Mouse (Mus musculus) MEL (cell line): ENCODE measurements around the gene Yeats2.

Source experiments
- BHLHE40 ChIP-seq: IDR thresholded peaks from 2 replicates; pipeline ENCODE4 v1.6.1; 2012; ENCODE audit warnings: low read depth, mild to moderate bottlenecking, inconsistent platforms, low read length, improper control_type of control experiment, borderline replicate concordance
- CTCF ChIP-seq, 3 experiments: IDR thresholded peaks in 2 of 3; conservative IDR thresholded peaks in 1 of 3; 2 replicates each; pipeline ENCODE4 v1.5.1; 2011 to 2012; ENCODE audit warnings: low read length in 3 of 3, low read depth in 2 of 3, mild to moderate bottlenecking in 2 of 3, improper control_type of control experiment in 1 of 3, inconsistent platforms in 1 of 3, mixed read lengths in 1 of 3, moderate library complexity in 1 of 3; ENCODE audit not compliant: control insufficient read depth in 1 of 3, insufficient read depth in 1 of 3, poor library complexity in 1 of 3, severe bottlenecking in 1 of 3
- GATA1 ChIP-seq: IDR thresholded peaks from 2 replicates; pipeline ENCODE4 v1.6.1; 2011; ENCODE audit warnings: low read depth, low read length, improper control_type of control experiment
- JUND ChIP-seq: IDR thresholded peaks from 2 replicates; pipeline ENCODE4 v1.6.1; 2011; ENCODE audit warnings: low read depth, mild to moderate bottlenecking, improper control_type of control experiment, low read length
- MAX ChIP-seq: IDR thresholded peaks from 2 replicates; pipeline ENCODE4 v1.6.1; 2011; ENCODE audit warnings: low read length, improper control_type of control experiment
- POLR2A ChIP-seq, 2 experiments: IDR thresholded peaks; 2 replicates each; pipeline ENCODE4 v1.6.1; 2011 to 2012; ENCODE audit warnings: low read length in 2 of 2, mild to moderate bottlenecking in 2 of 2, control low read depth in 1 of 2, improper control_type of control experiment in 1 of 2, low read depth in 1 of 2, moderate library complexity in 1 of 2; ENCODE audit not compliant: control insufficient read depth in 1 of 2, insufficient read depth in 1 of 2, poor library complexity in 1 of 2
- POLR2AphosphoS2 ChIP-seq: IDR thresholded peaks from 2 replicates; pipeline ENCODE4 v1.6.1; 2011; ENCODE audit warnings: low read length, improper control_type of control experiment
- POLR2AphosphoS5 ChIP-seq: IDR thresholded peaks from 2 replicates; pipeline ENCODE4 v1.6.1; 2012; ENCODE audit warnings: low read depth, borderline replicate concordance, mild to moderate bottlenecking, inconsistent platforms, low read length, moderate library complexity, mixed read lengths
- RCOR1 ChIP-seq: IDR thresholded peaks from 2 replicates; pipeline ENCODE4 v1.6.1; 2012; ENCODE audit warnings: low read depth, mild to moderate bottlenecking, inconsistent platforms, low read length, improper control_type of control experiment
- SMC3 ChIP-seq: IDR thresholded peaks from 2 replicates; pipeline ENCODE4 v1.6.1; 2011; ENCODE audit warnings: low read depth, low read length, improper control_type of control experiment
- TCF12 ChIP-seq: IDR thresholded peaks from 2 replicates; pipeline ENCODE4 v1.6.1; 2014; ENCODE audit warnings: low read depth, mild to moderate bottlenecking, inconsistent platforms, low read length, improper control_type of control experiment, moderate library complexity
- UBTF ChIP-seq: IDR thresholded peaks from 2 replicates; pipeline ENCODE4 v1.6.1; 2012; ENCODE audit warnings: low read depth, mild to moderate bottlenecking, inconsistent platforms, low read length, improper control_type of control experiment, moderate library complexity, borderline replicate concordance; ENCODE audit not compliant: insufficient read depth
- ZC3H11A ChIP-seq: IDR thresholded peaks from 2 replicates; pipeline ENCODE4 v1.6.1; 2012; ENCODE audit warnings: low read depth, mild to moderate bottlenecking, inconsistent platforms, low read length, improper control_type of control experiment

DNA sequence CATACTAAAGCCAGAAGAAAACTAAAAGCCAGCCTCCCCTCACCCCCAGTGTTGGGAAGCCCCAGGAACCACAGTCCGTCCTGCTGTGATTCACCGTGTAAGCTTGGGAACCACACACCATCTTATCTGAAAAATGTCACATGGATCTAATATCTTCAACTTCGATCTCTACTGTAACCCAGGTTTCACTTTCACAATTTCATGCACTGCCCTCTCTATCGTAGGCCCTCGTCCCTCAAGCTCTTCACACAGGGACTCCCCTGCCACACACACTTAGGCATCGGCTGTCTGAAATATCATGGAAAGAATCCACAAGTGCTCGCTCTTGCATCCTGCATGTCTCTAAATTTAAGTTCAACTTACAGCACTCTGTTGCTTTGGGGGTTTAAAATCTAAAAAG, 124.2 kb downstream of the Yeats2 start:
- TF ChIP-seq POLR2AphosphoS2: no peak
- no peak for TF ChIP-seq CTCF (IDR thresholded peaks at IDR 0.05 in 2 of 3, conservative IDR thresholded peaks at IDR 0.05 in 1 of 3; ENCODE audit: control insufficient read depth in 1 of 3, insufficient read depth in 1 of 3, low read depth in 2 of 3, low read length in 3 of 3, poor library complexity in 1 of 3, severe bottlenecking in 1 of 3)
- no peak for TF ChIP-seq SMC3
- no peak for TF ChIP-seq RCOR1
- TF ChIP-seq GATA1: no peak
- no peak for TF ChIP-seq MAX
- TF ChIP-seq POLR2A (IDR thresholded peaks at IDR 0.05; ENCODE audit: control insufficient read depth in 1 of 2, insufficient read depth in 1 of 2, low read depth in 1 of 2, low read length in 2 of 2, poor library complexity in 1 of 2): no peak
- no peak for TF ChIP-seq TCF12
- no peak for TF ChIP-seq ZC3H11A
- TF ChIP-seq BHLHE40: no peak
- no peak for TF ChIP-seq POLR2AphosphoS5
- no peak for TF ChIP-seq UBTF
- TF ChIP-seq JUND: no peak
